Mouse (Mus musculus): Measurements from ENCODE around the gene Spdl1.

The Spdl1 gene

DNA sequence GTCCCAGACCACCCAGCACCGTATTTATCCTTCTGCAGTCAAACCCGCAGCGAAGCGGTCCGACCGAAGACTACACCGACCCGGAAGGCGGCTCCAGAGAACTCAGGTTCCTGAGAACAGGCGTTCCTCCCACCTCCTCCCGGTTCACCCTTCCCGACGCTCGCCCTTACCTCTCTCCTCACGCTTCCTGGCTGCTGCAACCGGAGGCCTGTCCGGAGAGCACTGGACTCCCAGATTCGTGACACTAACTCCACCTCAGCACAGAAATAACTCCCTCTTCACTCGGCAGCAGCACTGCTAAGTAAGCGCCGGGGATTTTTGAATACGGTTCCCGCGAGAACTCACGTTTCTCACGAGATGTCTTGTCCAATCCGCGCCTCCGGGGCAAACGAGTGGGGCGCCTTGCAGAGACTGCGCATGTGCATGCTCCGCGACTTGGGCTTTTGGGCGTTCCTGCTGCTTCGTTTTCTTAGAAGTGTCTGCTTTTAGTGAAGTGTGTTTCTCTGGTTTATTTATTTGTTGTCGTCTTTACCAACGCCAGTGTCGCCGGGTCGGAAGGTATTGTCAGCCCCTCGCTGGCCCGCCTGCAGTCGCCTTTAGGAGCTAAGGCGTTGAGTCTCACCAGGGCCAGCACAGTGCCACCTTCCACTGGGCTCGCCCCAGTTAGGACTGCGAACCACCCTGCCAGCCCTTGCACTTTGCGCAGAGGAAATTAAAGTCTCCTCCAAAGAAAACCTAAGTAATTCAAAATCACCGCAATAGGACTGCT lies at the start of gene Spdl1:
Gene Spdl1, minus strand, starts transcription at position 324 of the 769 bp plus-strand sequence.
- DNase-seq (ENCODE audit: low spot score) = peak; percentile 90

DNA sequence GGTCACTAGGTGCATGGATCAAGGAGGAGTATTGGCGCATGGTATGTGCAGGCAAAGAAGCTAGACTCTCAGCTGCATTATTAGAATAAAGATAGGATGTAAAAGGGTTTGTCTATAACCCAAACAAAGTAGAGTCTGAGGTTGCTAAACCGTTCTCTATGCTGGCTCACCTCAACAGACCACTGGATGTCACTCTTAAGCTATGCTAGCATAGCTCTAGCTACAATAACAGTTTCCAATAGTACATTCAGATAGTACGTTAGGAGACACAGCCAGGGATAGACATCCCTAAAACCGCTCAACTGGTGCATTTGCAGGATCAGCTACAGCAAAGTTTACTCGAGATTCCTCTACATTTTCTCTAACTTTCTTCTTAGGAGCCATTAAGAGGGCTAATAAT lies 48.1 kb upstream of the Spdl1 start:
- DNase-seq (ENCODE audit: low spot score) = no peak

GRCm38 (mm10) chr11:34879678-34880077 lies 46.2 kb upstream of the Spdl1 start:
- DNase-seq (ENCODE audit: low spot score) = no peak

DNA sequence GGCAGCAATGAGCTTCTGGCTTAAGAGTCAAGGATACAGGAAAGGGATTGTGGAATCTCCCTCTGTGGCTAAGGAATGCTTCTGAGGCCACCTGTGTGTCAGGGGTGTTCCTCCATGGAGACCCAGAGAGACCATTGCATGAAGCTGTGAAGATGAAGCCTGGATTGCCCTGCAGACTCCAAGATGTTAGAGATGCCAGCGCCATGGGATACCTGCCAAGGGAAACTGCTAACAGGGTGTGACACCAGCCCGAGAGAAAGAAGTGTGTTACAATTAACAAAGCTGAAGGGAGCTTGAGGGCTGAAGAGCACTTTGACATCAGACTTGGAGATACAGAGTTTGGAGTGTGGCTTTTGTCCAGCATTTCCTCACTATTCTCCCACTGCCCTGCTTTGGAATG lies 40.4 kb upstream of the Spdl1 start:
- no peak for DNase-seq (ENCODE audit: low spot score)

- DNase-seq (ENCODE audit: low spot score) = no peak
These were observed 39.0 kb upstream of the Spdl1 start for GRCm38 (mm10) chr11:34872432-34872831.

DNA sequence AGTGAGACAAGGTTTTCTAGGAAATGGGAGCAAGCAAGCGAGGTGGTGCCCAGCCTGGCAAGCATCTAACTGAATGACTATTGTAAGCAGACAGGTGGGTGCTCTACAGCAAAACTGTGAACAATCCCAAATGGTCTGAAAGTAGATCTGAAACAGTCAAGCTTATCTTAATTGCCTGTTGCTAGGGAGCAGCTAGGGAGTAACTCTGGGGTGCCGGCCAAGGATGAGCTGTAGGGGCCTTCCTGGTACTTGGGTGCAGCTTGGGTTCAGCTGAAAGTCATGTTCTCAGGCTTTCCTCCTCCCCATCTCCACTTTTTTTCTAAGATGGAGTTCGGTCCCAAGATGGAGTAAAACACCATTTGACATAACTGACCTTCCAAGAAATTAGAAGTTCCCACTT lies 38.5 kb upstream of the Spdl1 start:
- no peak for DNase-seq (ENCODE audit: low spot score)

GRCm38 (mm10) chr11:34871456-34871855 lies 38.0 kb upstream of the Spdl1 start:
- no peak for DNase-seq (ENCODE audit: low spot score)

GRCm38 (mm10) chr11:34868626-34869025 lies 35.2 kb upstream of the Spdl1 start:
- no peak for DNase-seq (ENCODE audit: low spot score)

DNA sequence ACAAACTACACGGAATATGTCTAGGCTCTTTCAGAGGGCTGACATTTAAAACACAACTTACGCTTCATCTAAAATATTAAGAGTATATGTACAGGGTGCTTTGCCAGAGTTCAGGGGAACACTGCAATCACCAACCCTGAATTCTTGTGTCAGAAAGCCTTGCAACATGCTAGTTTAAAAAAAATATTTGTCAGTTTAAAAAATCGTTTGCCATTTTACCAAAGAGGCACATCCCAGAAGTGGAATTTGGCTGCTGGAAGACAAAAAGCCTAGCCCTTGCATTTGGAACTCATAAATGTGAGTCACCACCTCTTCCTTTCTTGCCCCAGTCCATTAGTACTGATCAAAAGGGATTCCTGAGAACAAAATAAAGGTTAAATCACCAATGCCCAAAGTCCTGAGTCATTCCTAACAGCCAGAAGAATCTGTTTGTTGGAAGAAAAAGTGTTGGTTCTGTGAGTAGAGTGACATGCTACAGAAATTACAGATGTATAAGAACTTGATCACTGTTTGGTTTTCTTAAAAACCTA lies 32.4 kb upstream of the Spdl1 start:
- no peak for DNase-seq (ENCODE audit: low spot score)

- DNase-seq (ENCODE audit: low spot score) = no peak
These were observed 31.7 kb upstream of the Spdl1 start for GRCm38 (mm10) chr11:34865181-34865580.

- no peak for DNase-seq (ENCODE audit: low spot score)
These were observed 23.2 kb upstream of the Spdl1 start for GRCm38 (mm10) chr11:34856652-34857051.

- DNase-seq (ENCODE audit: low spot score) = no peak
These were observed 12.8 kb upstream of the Spdl1 start for GRCm38 (mm10) chr11:34846268-34846652.

GRCm38 (mm10) chr11:34845567-34846267 lies 12.3 kb upstream of the Spdl1 start:
- peak; percentile 70 for DNase-seq (ENCODE audit: low spot score)

- no peak for DNase-seq (ENCODE audit: low spot score)
These were observed 10.1 kb upstream of the Spdl1 start for GRCm38 (mm10) chr11:34843517-34843916.

- DNase-seq (ENCODE audit: low spot score) = no peak
These were observed 6.8 kb upstream of the Spdl1 start for GRCm38 (mm10) chr11:34840283-34840682.

GRCm38 (mm10) chr11:34839051-34839450 lies 5.6 kb upstream of the Spdl1 start:
- no peak for DNase-seq (ENCODE audit: low spot score)

DNA sequence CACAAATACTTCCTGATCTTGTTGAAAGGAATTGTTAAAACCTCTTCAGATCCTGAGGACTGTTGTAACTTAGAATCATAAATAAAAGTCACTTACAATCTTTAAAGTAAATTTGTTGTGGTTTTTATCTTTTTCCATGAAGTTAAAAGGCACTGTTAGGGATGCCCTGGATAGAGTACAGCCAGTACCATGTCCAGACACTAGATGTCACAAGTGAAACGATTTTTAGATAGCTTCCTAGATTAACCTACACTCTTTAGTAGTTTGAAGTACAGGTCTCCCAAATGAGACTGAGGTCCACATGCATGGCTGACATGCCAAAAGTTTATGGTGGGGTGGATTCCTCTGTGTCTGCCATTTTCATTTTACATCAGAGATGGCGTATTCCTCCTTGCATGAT lies 2.8 kb upstream of the Spdl1 start:
- no peak for DNase-seq (ENCODE audit: low spot score)

GRCm38 (mm10) chr11:34832678-34833077 lies 763 bp downstream of the Spdl1 start:
- DNase-seq (ENCODE audit: low spot score) = no peak

DNA sequence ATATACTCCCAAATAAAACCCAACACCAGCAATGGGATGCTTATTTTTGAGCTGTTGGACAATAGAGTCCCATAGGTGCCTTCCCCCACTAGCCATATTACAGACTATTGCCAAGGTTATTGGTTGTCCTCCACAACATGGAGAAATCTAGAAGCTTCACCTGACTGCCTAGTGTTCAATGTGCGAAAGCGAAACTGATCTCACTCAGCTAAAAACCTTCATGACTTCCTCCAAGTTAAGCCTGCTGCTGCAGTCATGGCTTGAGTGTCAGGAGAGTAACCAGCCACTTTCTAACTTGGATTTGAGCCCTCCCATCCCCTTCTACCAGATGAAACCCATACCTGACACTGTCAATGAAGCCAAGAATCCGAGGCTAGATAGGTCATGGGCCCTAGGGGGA lies 5.6 kb downstream of the Spdl1 start:
- DNase-seq (ENCODE audit: low spot score) = no peak

GRCm38 (mm10) chr11:34826940-34827339 lies 6.5 kb downstream of the Spdl1 start:
- DNase-seq (ENCODE audit: low spot score) = no peak

GRCm38 (mm10) chr11:34824791-34825190 lies 8.7 kb downstream of the Spdl1 start:
- DNase-seq (ENCODE audit: low spot score) = no peak

GRCm38 (mm10) chr11:34814767-34815166 lies 18.7 kb downstream of the Spdl1 start:
- DNase-seq (ENCODE audit: low spot score) = no peak

DNA sequence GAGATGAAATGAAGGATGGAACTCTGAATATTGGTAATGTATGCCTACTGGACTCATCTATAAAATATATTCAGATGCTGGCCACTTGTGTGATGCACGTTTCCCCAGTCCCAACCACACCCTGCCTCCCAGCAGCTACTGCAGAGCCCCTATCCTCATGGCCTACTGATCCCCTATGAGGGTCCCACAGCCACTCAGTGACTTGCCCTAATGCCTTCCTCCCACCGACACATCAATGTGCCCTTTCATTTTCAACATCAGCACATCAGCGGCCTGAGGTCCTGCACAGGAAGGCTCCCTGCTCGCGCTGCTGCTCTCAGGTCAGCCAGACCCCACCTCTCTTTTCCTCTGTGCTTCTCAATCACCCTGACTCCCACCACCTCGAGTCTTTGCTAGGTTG lies 19.1 kb downstream of the Spdl1 start:
- no peak for DNase-seq (ENCODE audit: low spot score)

All from ovary, adult 18-20 months (tissue).